Mouse (Mus musculus) layer of hippocampus, adult 9-11 months (tissue): ENCODE results near the gene Agbl3.

Source experiments
- DNase-seq: peaks from one replicate; pipeline ENCODE4 v3.0.0; 2022

Gene Agbl3

GRCm38 (mm10) chr6:34780231-34780942 lies at the start of gene Agbl3:
Gene Agbl3 (plus strand): TSS chr6:34780432.
- DNase-seq, result peak; percentile 93

GRCm38 (mm10) chr6:34731007-34731406 lies 49.2 kb upstream of the Agbl3 start:
- DNase-seq, result no peak

GRCm38 (mm10) chr6:34731529-34731928 lies 48.7 kb upstream of the Agbl3 start:
- DNase-seq, result no peak

- no peak for DNase-seq
Measured at GRCm38 (mm10) chr6:34734940-34735695, 45.1 kb upstream of the Agbl3 start.

- no peak for DNase-seq
Measured at GRCm38 (mm10) chr6:34736934-34737333, 43.3 kb upstream of the Agbl3 start.

GRCm38 (mm10) chr6:34743946-34744345 lies 36.3 kb upstream of the Agbl3 start:
- no peak for DNase-seq

GRCm38 (mm10) chr6:34747846-34748245 lies 32.4 kb upstream of the Agbl3 start:
- DNase-seq, result no peak

GRCm38 (mm10) chr6:34748566-34748965 lies 31.7 kb upstream of the Agbl3 start:
- DNase-seq, result no peak

GRCm38 (mm10) chr6:34749526-34749925 lies 30.7 kb upstream of the Agbl3 start:
- no peak for DNase-seq

GRCm38 (mm10) chr6:34750487-34751120 lies 29.6 kb upstream of the Agbl3 start:
- no peak for DNase-seq

- no peak for DNase-seq
Measured at GRCm38 (mm10) chr6:34751625-34752024, 28.6 kb upstream of the Agbl3 start.

GRCm38 (mm10) chr6:34754448-34754847 lies 25.8 kb upstream of the Agbl3 start:
- peak; percentile 54 for DNase-seq

GRCm38 (mm10) chr6:34758340-34758739 lies 21.9 kb upstream of the Agbl3 start:
- no peak for DNase-seq

GRCm38 (mm10) chr6:34760023-34760422 lies 20.2 kb upstream of the Agbl3 start:
- DNase-seq, result no peak

GRCm38 (mm10) chr6:34765721-34766120 lies 14.5 kb upstream of the Agbl3 start:
- DNase-seq, result no peak

GRCm38 (mm10) chr6:34769984-34770383 lies 10.2 kb upstream of the Agbl3 start:
- no peak for DNase-seq

GRCm38 (mm10) chr6:34770491-34770890 lies 9.7 kb upstream of the Agbl3 start:
- DNase-seq, result no peak

- no peak for DNase-seq
Measured at GRCm38 (mm10) chr6:34776396-34776795, 3.8 kb upstream of the Agbl3 start.

GRCm38 (mm10) chr6:34777094-34777493 lies 3.1 kb upstream of the Agbl3 start:
- DNase-seq, result no peak

- DNase-seq, result no peak
Measured at GRCm38 (mm10) chr6:34777981-34778668, 2.1 kb upstream of the Agbl3 start.

- DNase-seq, result no peak
Measured at GRCm38 (mm10) chr6:34780943-34781289, 684 bp downstream of the Agbl3 start.

GRCm38 (mm10) chr6:34782493-34782892 lies 2.3 kb downstream of the Agbl3 start:
- no peak for DNase-seq

- no peak for DNase-seq
Measured at GRCm38 (mm10) chr6:34796881-34797280, 16.6 kb downstream of the Agbl3 start.
